13 mouse cellular contexts compared by ENCODE assay signal in genomic region chr13:17859365-17860033, GRCm38 (mm10). TPM values are rescaled to one million over a fixed set of nuclear protein-coding genes. Genes with fewer than 3 reads are reported as not detected.
DNase-seq lines count a peak whose midpoint lies in the region; ATAC-seq and TF ChIP-seq lines count a peak whose summit lies in the region.
"Had no signal": no experiment of that assay in that cellular context is flagged by ENCODE, and none has a peak within 500 bp of the region (broad histone marks: within the 10 kb centered on the region; RNA-seq: fewer than 3 reads in every experiment).

No protein-coding gene starts in this region.

- peak; percentile 47; the same call in 1 of the 2 replicates for ATAC-seq in forebrain, embryonic 15.5 days (replicated peaks)
- no peak for ATAC-seq in forebrain, embryonic 12.5 days (ENCODE audit: low FRiP score)

- H3K4me3 ChIP-seq in forebrain, embryonic 15.5 days: no peak overlapping the region
- H3K4me3 ChIP-seq in forebrain, embryonic 12.5 days (replicated peaks): no peak overlapping the region
- H3K4me3 ChIP-seq in left cerebral cortex, adult 2 months: no peak overlapping the region
- H3K4me3 ChIP-seq: limb, embryonic 15.5 days; neural tube, embryonic 12.5 days had no signal

- no peak overlapping the region for H3K9ac ChIP-seq in forebrain, embryonic 15.5 days (replicated peaks)
- no peak overlapping the region for H3K9ac ChIP-seq in forebrain, embryonic 12.5 days
- H3K9ac ChIP-seq: limb, embryonic 15.5 days; neural tube, embryonic 12.5 days had no signal

- no peaks in the 10 kb centered on the region for H3K9me3 ChIP-seq in forebrain, embryonic 15.5 days
- H3K9me3 ChIP-seq in forebrain, embryonic 12.5 days: no peaks in the 10 kb centered on the region
- H3K9me3 ChIP-seq: limb, embryonic 15.5 days; neural tube, embryonic 12.5 days had no signal

- 77% methylated on average over 13 of the region's 13 CpGs for WGBS in forebrain, embryonic 15.5 days
- 87% methylated on average over 13 of the region's 13 CpGs for WGBS in forebrain, embryonic 12.5 days

- H3K27me3 ChIP-seq in forebrain, embryonic 15.5 days: no peaks in the 10 kb centered on the region
- H3K27me3 ChIP-seq in forebrain, embryonic 12.5 days: no peaks in the 10 kb centered on the region
- H3K27me3 ChIP-seq: limb, embryonic 15.5 days; neural tube, embryonic 12.5 days had no signal

- H3K4me1 ChIP-seq in forebrain, embryonic 15.5 days: no peaks in the 10 kb centered on the region; the same call in 1 of the 2 replicates
- peaks cover 6% of the 10 kb centered on the region for H3K4me1 ChIP-seq in forebrain, embryonic 12.5 days

- H3K36me3 ChIP-seq in forebrain, embryonic 15.5 days: no peaks in the 10 kb centered on the region
- H3K36me3 ChIP-seq in forebrain, embryonic 12.5 days (replicated peaks): no peaks in the 10 kb centered on the region
- H3K36me3 ChIP-seq: limb, embryonic 15.5 days; neural tube, embryonic 12.5 days had no signal

- H3K4me2 ChIP-seq in forebrain, embryonic 15.5 days (replicated peaks): no peak overlapping the region
- H3K4me2 ChIP-seq in forebrain, embryonic 12.5 days: no peak overlapping the region
- H3K4me2 ChIP-seq: heart, embryonic 11.5 days; limb, embryonic 15.5 days; neural tube, embryonic 12.5 days had no signal

- peak; percentile 17 for DNase-seq in left cerebral cortex, adult 11 months (ENCODE audit: low spot score)
- DNase-seq in left cerebral cortex, postnatal 4 days: no peak
- peak; percentile 23 to 41 for DNase-seq in left cerebral cortex, adult 2 months (ENCODE audit: extremely low spot score in 1 of 2, low spot score in 2 of 2)
- peak; percentile 38 for DNase-seq in testis, postnatal 10 days (ENCODE audit: low spot score)
- DNase-seq in ovary, postnatal 36 days (ENCODE audit: low spot score): no peak
- DNase-seq in adrenal gland, adult 18-20 months (ENCODE audit: low spot score in 2 of 2): no peak
- DNase-seq: cerebellum, adult 11-12 months; lung, postnatal 36 days had no signal

- no peak overlapping the region for H3K27ac ChIP-seq in forebrain, embryonic 15.5 days (replicated peaks)
- no peak overlapping the region for H3K27ac ChIP-seq in forebrain, embryonic 12.5 days
- peak overlapping the region; percentile 40; the same call in 1 of the 2 replicates for H3K27ac ChIP-seq in left cerebral cortex, adult 2 months
- H3K27ac ChIP-seq: limb, embryonic 15.5 days; neural tube, embryonic 12.5 days had no signal

- intact Hi-C loops in left cerebral cortex, postnatal 4 days (cut with DNase I): no loop called here
- intact Hi-C loops in left cerebral cortex, adult 2 months (cut with DNase I): no loop called here

- no peak for TF ChIP-seq CTCF in left cerebral cortex, adult 2 months (IDR thresholded peaks at IDR 0.05)

RNA-seq across cellular contexts. Expression of gene Cdk13, which starts 54.6 kb away (rescaled TPM):
- 19.6 and 19.7 TPM in 2 replicates for polyA plus RNA-seq in forebrain, embryonic 15.5 days (2015; fragmentation: Nextera tagmentation; extraction: Ambion mirVana)
- polyA plus RNA-seq in forebrain, embryonic 12.5 days (2016; fragmentation: Nextera tagmentation; extraction: Ambion mirVana): 18.8 and 27.7 TPM in 2 replicates
- total RNA-seq in left cerebral cortex, postnatal 4 days (2021): 10 to 100 TPM; 59.3 to 64.8 TPM
- total RNA-seq in left cerebral cortex, adult 2 months (2021): 10 to 100 TPM; 55.9 to 71.6 TPM
- total RNA-seq in adrenal gland, adult 18-20 months (2021): 10 to 100 TPM; 54.0 to 67.0 TPM

Comparison
In these comparisons a context has a peak if more than half of its experiments do, and no peak if none do; other contexts are left out.
1. DNase-seq: peak in left cerebral cortex, adult 11 months (single experiment), left cerebral cortex, adult 2 months (2 of 2) and testis, postnatal 10 days (single experiment); none in left cerebral cortex, postnatal 4 days (single experiment), ovary, postnatal 36 days (single experiment) and adrenal gland, adult 18-20 months (0 of 2).